Mouse (Mus musculus) ES-Bruce4 (cell line): ENCODE results near the gene Zmym3. TPM values are rescaled to one million over a fixed set of nuclear protein-coding genes. Genes with fewer than 3 reads are reported as not detected.

Experiments
- H3K27ac ChIP-seq: 2 replicates; pipeline ENCODE4 v1.5.1; 2012; ENCODE audit warnings: low read length, inconsistent platforms; ENCODE audit not compliant: insufficient read depth
- H3K27me3 ChIP-seq: 2 replicates; pipeline ENCODE4 v1.6.1; 2012; ENCODE audit warnings: mild to moderate bottlenecking, low read length, inconsistent platforms; ENCODE audit not compliant: control insufficient read depth, poor library complexity, insufficient read depth, severe bottlenecking
- H3K36me3 ChIP-seq: 2 replicates; pipeline ENCODE4 v1.6.1; 2012; ENCODE audit warnings: inconsistent platforms, mild to moderate bottlenecking, low read length, moderate library complexity; ENCODE audit not compliant: control insufficient read depth, poor library complexity, insufficient read depth, severe bottlenecking
- H3K4me1 ChIP-seq: one replicate; pipeline ENCODE4 v1.8.1; 2011; ENCODE audit warnings: low read length; ENCODE audit not compliant: control insufficient read depth, insufficient read depth
- H3K4me3 ChIP-seq: 2 replicates; pipeline ENCODE4 v1.5.1; 2011; ENCODE audit warnings: low read depth, mild to moderate bottlenecking, low read length
- H3K9ac ChIP-seq: 2 replicates; pipeline ENCODE4 v1.6.1; 2012; ENCODE audit warnings: low read depth, mild to moderate bottlenecking, inconsistent platforms; ENCODE audit not compliant: poor library complexity, severe bottlenecking
- H3K9me3 ChIP-seq: replicated peaks from 2 replicates; pipeline ENCODE4 v1.6.1; 2012; ENCODE audit warnings: mild to moderate bottlenecking, low read length, inconsistent platforms; ENCODE audit not compliant: control insufficient read depth, poor library complexity, insufficient read depth, severe bottlenecking
- CTCF ChIP-seq: IDR thresholded peaks from one replicate; pipeline ENCODE4 v1.8.1; 2011; ENCODE audit warnings: low read depth, low read length
- EP300 ChIP-seq: IDR thresholded peaks from 2 replicates; pipeline ENCODE4 v1.6.1; 2011; ENCODE audit warnings: low read depth, low read length; ENCODE audit not compliant: insufficient read depth
- POLR2A ChIP-seq: IDR thresholded peaks from one replicate; pipeline ENCODE4 v1.8.1; 2011; ENCODE audit warnings: low read length; ENCODE audit not compliant: insufficient read depth
- polyA plus RNA-seq: library from polyadenylated mRNA; stranded (reverse); fragments of >200 nt; gene quantifications from 2 replicates; pipeline ENCODE4 v1.2.4, GENCODE M21; 2011; ENCODE audit warnings: low read depth; ENCODE audit not compliant: missing spikeins, insufficient read depth, insufficient read length

Zmym3 gene
- polyA plus RNA-seq, 1 experiment = 39.1 TPM

GRCm38 (mm10) chrX:101428785-101429141, 8.1 kb upstream of the Zmym3 start:
- peak overlapping the region; percentile 78 for H3K27ac ChIP-seq
- TF ChIP-seq CTCF = no peak
- no peak for TF ChIP-seq EP300
- TF ChIP-seq POLR2A = no peak
- H3K9ac ChIP-seq = peak overlapping the region; percentile 44
- H3K4me3 ChIP-seq = peak overlapping the region; percentile 92
- H3K4me1 ChIP-seq = no peaks in the 10 kb centered on the region
- no peaks in the 10 kb centered on the region for H3K9me3 ChIP-seq
- peaks cover 20% of the 10 kb centered on the region for H3K36me3 ChIP-seq
- no peaks in the 10 kb centered on the region for H3K27me3 ChIP-seq

GRCm38 (mm10) chrX:101427774-101428173, 7.1 kb upstream of the Zmym3 start:
- H3K4me1 ChIP-seq = no peaks in the 10 kb centered on the region

GRCm38 (mm10) chrX:101423462-101423861, 2.8 kb upstream of the Zmym3 start:
- TF ChIP-seq EP300 (no peak), CTCF (no peak), POLR2A (no peak)
- no peaks in the 10 kb centered on the region for H3K36me3 ChIP-seq
- H3K4me1 ChIP-seq = no peaks in the 10 kb centered on the region
- no peak overlapping the region for H3K9ac ChIP-seq
- H3K27ac ChIP-seq = no peak overlapping the region
- no peaks in the 10 kb centered on the region for H3K27me3 ChIP-seq
- H3K9me3 ChIP-seq = no peaks in the 10 kb centered on the region
- H3K4me3 ChIP-seq = no peak overlapping the region

More at GRCm38 (mm10) chrX:101427774-101428173, 7.1 kb upstream of the Zmym3 start:
- TF ChIP-seq POLR2A = no peak
- TF ChIP-seq EP300 = no peak
- TF ChIP-seq CTCF = peak; percentile 54
- H3K9me3 ChIP-seq = no peaks in the 10 kb centered on the region
- H3K36me3 ChIP-seq = peaks cover 16% of the 10 kb centered on the region
- no peak overlapping the region for H3K4me3 ChIP-seq
- no peak overlapping the region for H3K9ac ChIP-seq
- H3K27ac ChIP-seq = no peak overlapping the region
- no peaks in the 10 kb centered on the region for H3K27me3 ChIP-seq

GRCm38 (mm10) chrX:101419725-101420699, 637 bp downstream of the Zmym3 start:
- Histone ChIP-seq H3K27ac (no peak overlapping the region), H3K9ac (peak overlapping the region; percentile 88), H3K36me3 (0 out of 2 replicates have a peak, but pooled peaks cover 3% of the 10 kb centered on the region), H3K4me1 (no peaks in the 10 kb centered on the region), H3K4me3 (peak overlapping the region; percentile 96), H3K27me3 (no peaks in the 10 kb centered on the region), H3K9me3 (no peaks in the 10 kb centered on the region)
- TF ChIP-seq POLR2A = no peak
- no peak for TF ChIP-seq EP300
- TF ChIP-seq CTCF = no peak

GRCm38 (mm10) chrX:101418946-101419724, 1.5 kb downstream of the Zmym3 start:
- no peak overlapping the region for H3K27ac ChIP-seq
- no peaks in the 10 kb centered on the region for H3K4me1 ChIP-seq
- H3K4me3 ChIP-seq = peak overlapping the region; percentile 96
- peak overlapping the region; percentile 88 for H3K9ac ChIP-seq
- H3K36me3 ChIP-seq = 0 out of 2 replicates have a peak, but pooled peaks cover 5% of the 10 kb centered on the region
- no peaks in the 10 kb centered on the region for H3K27me3 ChIP-seq
- TF ChIP-seq EP300 = no peak
- TF ChIP-seq POLR2A = no peak
- TF ChIP-seq CTCF = no peak
- H3K9me3 ChIP-seq = no peaks in the 10 kb centered on the region
